Mouse (Mus musculus) gastrocnemius, postnatal 10 days (tissue): ENCODE results near the gene Pbx2. TPM values are rescaled to one million over a fixed set of nuclear protein-coding genes. Genes with fewer than 3 reads are reported as not detected.

Source experiments
- DNase-seq: peaks from one replicate; pipeline ENCODE4 v3.0.0; 2021; ENCODE audit warnings: mixed read lengths
- total RNA-seq, 2 experiments: library from RNA; stranded (reverse); gene quantifications; 2 replicates each; pipeline ENCODE4 v1.2.3; 2021

Gene Pbx2
- total RNA-seq, 2 experiments from 2014 or later, result 24.2 to 30.9 TPM

- no peak for DNase-seq
Observed at GRCm38 (mm10) chr17:34629796-34630603, 38.9 kb downstream of the Pbx2 start.

GRCm38 (mm10) chr17:34630761-34631301, 39.8 kb downstream of the Pbx2 start:
- peak; percentile 17 for DNase-seq

- DNase-seq, result no peak
Observed at GRCm38 (mm10) chr17:34631647-34632046, 40.6 kb downstream of the Pbx2 start.

- peak; percentile 60 for DNase-seq
Observed at GRCm38 (mm10) chr17:34632261-34632691, 41.2 kb downstream of the Pbx2 start.

GRCm38 (mm10) chr17:34635671-34636070, 44.6 kb downstream of the Pbx2 start:
- no peak for DNase-seq

- no peak for DNase-seq
Observed at GRCm38 (mm10) chr17:34637459-34637858, 46.4 kb downstream of the Pbx2 start.

GRCm38 (mm10) chr17:34639461-34640255, 48.6 kb downstream of the Pbx2 start:
- DNase-seq, result no peak

- no peak for DNase-seq
Observed at GRCm38 (mm10) chr17:34640778-34641601, 49.9 kb downstream of the Pbx2 start.

- no peak for DNase-seq
Observed at GRCm38 (mm10) chr17:34641945-34642344, 50.9 kb downstream of the Pbx2 start.

GRCm38 (mm10) chr17:34643379-34643778, 52.3 kb downstream of the Pbx2 start:
- DNase-seq, result no peak

GRCm38 (mm10) chr17:34643944-34644343, 52.9 kb downstream of the Pbx2 start:
- DNase-seq, result no peak

- peak; percentile 90 for DNase-seq
Observed at GRCm38 (mm10) chr17:34644608-34645007, 53.5 kb downstream of the Pbx2 start, which contains the start of gene Fkbpl. Gene Fkbpl, plus strand, starts transcription at chr17:34644764.

- DNase-seq, result no peak
Observed at GRCm38 (mm10) chr17:34645256-34645829, 54.3 kb downstream of the Pbx2 start.

GRCm38 (mm10) chr17:34645831-34646511, 54.9 kb downstream of the Pbx2 start:
- DNase-seq, result no peak

Other genes with a start within 250 kb of the Pbx2 start
- under 1 TPM; 0.40 to 0.81 TPM for gene Btnl2, start 236.4 kb upstream of the Pbx2 start, total RNA-seq
- not detected for gene Btnl1, start 214.1 kb upstream of the Pbx2 start, total RNA-seq
- under 1 TPM; 0.36 to 0.42 TPM for gene BC051142, start 192.4 kb upstream of the Pbx2 start, total RNA-seq
- not detected for gene Btnl4, start 113.9 kb upstream of the Pbx2 start, total RNA-seq
- gene Btnl6, start 73.9 kb upstream of the Pbx2 start, total RNA-seq, result not detected
- 10 to 100 TPM; 14.4 to 22.2 TPM for gene Notch4, start 27.0 kb upstream of the Pbx2 start, total RNA-seq
- gene Gpsm3, start 1.5 kb upstream of the Pbx2 start, total RNA-seq, result 1 to 10 TPM; 3.2 to 5.0 TPM
- gene Ager, start 6.6 kb downstream of the Pbx2 start, total RNA-seq, result 1 to 10 TPM; 1.1 to 1.4 TPM
- 10 to 100 TPM; 19.8 to 21.8 TPM for gene Rnf5, start 12.4 kb downstream of the Pbx2 start, total RNA-seq
- gene Agpat1, start 13.0 kb downstream of the Pbx2 start, total RNA-seq, result 10 to 100 TPM; 38.0 to 39.4 TPM
- 10 to 100 TPM; 13.8 to 15.2 TPM for gene Egfl8, start 24.7 kb downstream of the Pbx2 start, total RNA-seq
- 10 to 100 TPM; 32.6 to 33.7 TPM for gene Ppt2, start 37.2 kb downstream of the Pbx2 start, total RNA-seq
- under 1 TPM; 0.61 to 0.63 TPM for gene Prrt1, start 38.3 kb downstream of the Pbx2 start, total RNA-seq
- gene Fkbpl, start 53.5 kb downstream of the Pbx2 start, total RNA-seq, result 1 to 10 TPM; 4.5 to 4.7 TPM
- 10 to 100 TPM; 12.7 to 14.4 TPM for gene Atf6b, start 55.9 kb downstream of the Pbx2 start, total RNA-seq
- 100 to 1,000 TPM in 1 of 2 experiments, 10 to 100 TPM in 1; 90.2 to 123 TPM for gene Tnxb, start 79.3 kb downstream of the Pbx2 start, total RNA-seq
- gene C4b, start 152.6 kb downstream of the Pbx2 start, total RNA-seq, result 1 to 10 TPM; 2.0 to 3.3 TPM
- gene Cyp21a1, start 213.3 kb downstream of the Pbx2 start, total RNA-seq, result under 1 TPM; 0.31 to 0.36 TPM
- gene Stk19, start 245.7 kb downstream of the Pbx2 start, total RNA-seq, result 1 to 10 TPM; 8.9 to 9.0 TPM
- gene Dxo, start 245.8 kb downstream of the Pbx2 start, total RNA-seq, result 10 to 100 TPM; 12.3 to 15.3 TPM